Mouse (Mus musculus) T-cell, adult 66 days (primary cell): ENCODE data around the gene Hand1. TPM values are rescaled to one million over a fixed set of nuclear protein-coding genes. Genes with fewer than 3 reads are reported as not detected.

ENCODE experiments used
- total RNA-seq, 2 experiments: library from RNA; stranded (reverse); gene quantifications; 3 replicates in 1 of 2; 4 replicates in 1 of 2; pipeline ENCODE4 v1.2.4; 2023

The Hand1 gene
- total RNA-seq: not detected

DNA sequence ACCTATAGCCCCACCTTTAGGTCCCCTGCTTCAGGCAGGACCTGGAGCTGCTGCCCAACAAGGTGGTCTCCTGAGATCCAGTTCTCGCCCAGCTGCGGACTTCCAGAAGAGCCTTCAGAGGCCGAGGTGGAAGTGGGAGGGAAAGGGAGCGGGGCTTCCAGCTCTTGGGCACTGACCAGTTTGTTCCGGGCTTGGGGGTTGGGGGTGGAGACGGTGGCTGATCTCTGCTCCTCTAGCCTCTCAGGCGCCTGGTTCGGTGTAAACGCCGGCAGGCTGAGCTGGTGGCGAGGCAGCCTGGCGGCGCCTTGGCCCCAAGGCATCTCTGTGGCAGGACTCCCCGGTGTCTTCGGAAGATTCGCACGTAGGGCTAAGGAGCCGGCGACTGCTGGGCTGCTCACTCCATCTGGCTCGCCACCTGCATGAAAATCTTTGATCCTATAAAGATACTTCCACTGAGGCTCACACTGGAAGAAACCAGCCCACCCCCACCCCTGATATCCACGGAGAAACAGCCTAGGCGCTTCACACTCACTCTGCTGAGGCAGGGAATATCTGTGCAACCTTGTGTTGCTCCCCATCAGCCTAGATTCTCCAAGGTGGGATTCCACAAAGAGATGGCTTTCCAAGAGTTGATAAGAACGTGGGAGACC, at the start of gene Hand1:
Gene Hand1, minus strand, starts transcription at position 267 of the 650 bp plus-strand sequence.

DNA sequence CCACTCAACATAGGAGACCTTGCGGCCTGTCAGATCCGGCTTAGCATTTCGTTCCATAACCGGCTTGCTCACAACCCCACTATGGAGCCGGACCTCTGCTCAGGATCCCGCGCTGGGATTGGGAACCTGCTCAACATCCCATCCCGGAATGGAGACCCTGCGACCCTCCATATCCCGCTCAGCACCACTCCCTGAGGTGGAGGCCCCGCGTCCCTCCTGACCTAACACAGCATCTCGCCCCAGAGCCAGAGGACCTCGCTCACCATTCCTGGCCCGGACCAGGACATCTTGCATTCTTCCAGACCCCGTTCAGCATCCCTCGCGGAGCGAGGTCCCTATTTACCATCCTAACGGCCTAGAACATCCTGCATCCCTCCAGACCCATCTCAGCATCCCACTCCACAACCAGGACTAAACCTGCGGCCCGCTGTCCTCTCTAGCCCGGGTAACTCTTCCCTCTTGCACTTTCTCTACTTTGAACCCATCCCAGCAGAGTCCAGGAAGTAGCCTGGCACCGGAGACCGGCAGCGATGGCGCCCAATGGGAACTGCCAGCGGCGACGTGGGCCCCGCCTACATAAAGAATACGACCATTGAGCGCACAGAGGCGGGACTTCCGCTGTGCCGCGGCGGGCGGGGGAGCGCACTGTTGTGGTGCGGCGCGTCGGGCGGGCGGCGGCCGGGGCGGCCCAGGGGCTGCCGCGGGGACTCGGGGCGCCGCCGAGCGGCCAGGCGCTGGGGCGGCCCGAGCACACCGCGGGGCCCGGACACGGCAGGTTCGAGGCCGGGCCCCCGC, 31.4 kb downstream of the Hand1 start, which contains the start of gene Sap30l:
Gene Sap30l, plus strand, starts transcription at position 667 of the 795 bp plus-strand sequence.

Other genes starting within 250 kb of the Hand1 start
- 10 to 100 TPM; 70.3 to 70.7 TPM for gene Galnt10, start 187.4 kb downstream of the Hand1 start, total RNA-seq
- 10 to 100 TPM; 38.2 to 39.1 TPM for gene Sap30l, start 31.2 kb downstream of the Hand1 start, total RNA-seq
- 100 to 1,000 TPM; 120 to 125 TPM for gene Larp1, start 176.2 kb upstream of the Hand1 start, total RNA-seq